Mouse (Mus musculus) thymus, postnatal 14 days (tissue): ENCODE data around the gene Zfp941.

Experiments used
- DNase-seq: peaks from one replicate; pipeline ENCODE4 v3.0.0; 2021

Gene Zfp941

GRCm38 (mm10) chr7:140840750-140841735 is 19.1 kb upstream of the Zfp941 start:
- no peak for DNase-seq

- DNase-seq = no peak
Measured at GRCm38 (mm10) chr7:140839556-140839955, 17.6 kb upstream of the Zfp941 start.

GRCm38 (mm10) chr7:140836243-140837115 is 14.5 kb upstream of the Zfp941 start:
- DNase-seq = no peak

- no peak for DNase-seq
Measured at GRCm38 (mm10) chr7:140835758-140836087, 13.7 kb upstream of the Zfp941 start.

- no peak for DNase-seq
Measured at GRCm38 (mm10) chr7:140834968-140835757, 13.2 kb upstream of the Zfp941 start, which contains the start of gene Urah. TSS of gene Urah (plus strand) at chr7:140835018.

GRCm38 (mm10) chr7:140833341-140833740 is 11.4 kb upstream of the Zfp941 start:
- no peak for DNase-seq

GRCm38 (mm10) chr7:140831447-140831846 is 9.5 kb upstream of the Zfp941 start:
- no peak for DNase-seq

GRCm38 (mm10) chr7:140828171-140828881 is 6.3 kb upstream of the Zfp941 start:
- no peak for DNase-seq

GRCm38 (mm10) chr7:140822731-140823130 is 753 bp upstream of the Zfp941 start:
- no peak for DNase-seq

- DNase-seq = no peak
Measured at GRCm38 (mm10) chr7:140821305-140821652, 699 bp downstream of the Zfp941 start.

GRCm38 (mm10) chr7:140820173-140820572 is 1.8 kb downstream of the Zfp941 start:
- no peak for DNase-seq

- no peak for DNase-seq
Measured at GRCm38 (mm10) chr7:140812850-140813249, 9.1 kb downstream of the Zfp941 start.

- no peak for DNase-seq
Measured at GRCm38 (mm10) chr7:140811714-140812113, 10.3 kb downstream of the Zfp941 start.

GRCm38 (mm10) chr7:140810496-140810895 is 11.5 kb downstream of the Zfp941 start:
- no peak for DNase-seq

GRCm38 (mm10) chr7:140805704-140806103 is 16.3 kb downstream of the Zfp941 start:
- DNase-seq = peak; percentile 56

GRCm38 (mm10) chr7:140802629-140803028 is 19.3 kb downstream of the Zfp941 start:
- DNase-seq = no peak

GRCm38 (mm10) chr7:140798212-140798611 is 23.8 kb downstream of the Zfp941 start:
- DNase-seq = no peak

- no peak for DNase-seq
Measured at GRCm38 (mm10) chr7:140797619-140798018, 24.4 kb downstream of the Zfp941 start.

- no peak for DNase-seq
Measured at GRCm38 (mm10) chr7:140793541-140793940, 28.4 kb downstream of the Zfp941 start.

GRCm38 (mm10) chr7:140788053-140788435 is 33.9 kb downstream of the Zfp941 start:
- DNase-seq = no peak

- no peak for DNase-seq
Measured at GRCm38 (mm10) chr7:140787406-140788052, 34.4 kb downstream of the Zfp941 start, which contains the start of gene Syce1. TSS of gene Syce1 (minus strand) at chr7:140787852.

- DNase-seq = no peak
Measured at GRCm38 (mm10) chr7:140780548-140780947, 41.4 kb downstream of the Zfp941 start.
